Mouse (Mus musculus) macrophage (primary cell): ENCODE data around the gene Tmem135. TPM values are rescaled to one million over a fixed set of nuclear protein-coding genes. Genes with fewer than 3 reads are reported as not detected.
"Not testable (repeated sequence)": the region's sequence is repeated elsewhere in the genome, so short reads cannot be mapped to it uniquely, and the experiment has no call there.

Experiments used
- H3K27ac ChIP-seq: fragments of 350-480 bp; formaldehyde crosslinking; 2 replicates; pipeline ENCODE4 v1.9.0; 2021
- H3K36me3 ChIP-seq: fragments of 350-480 bp; formaldehyde crosslinking; 2 replicates; pipeline ENCODE4 v1.9.0; 2021; ENCODE audit errors: inconsistent target
- H3K4me3 ChIP-seq: fragments of 350-480 bp; formaldehyde crosslinking; 2 replicates; pipeline ENCODE4 v1.9.0; 2021; ENCODE audit errors: inconsistent target
- H3K79me2 ChIP-seq: fragments of 350-480 bp; formaldehyde crosslinking; 2 replicates; pipeline ENCODE4 v1.9.0; 2021; ENCODE audit errors: inconsistent target
- WGBS: methylation state at CpG from one replicate; pipeline ENCODE4 v1.1.7; 2026; ENCODE audit warnings: inconsistent platforms; ENCODE audit not compliant: missing documents; 5-methylcytosine and 5-hydroxymethylcytosine counted together
- polyA plus RNA-seq: library from polyadenylated mRNA; stranded (reverse); fragments of 250-400 nt; gene quantifications from 3 replicates; pipeline ENCODE4 v1.2.4, GENCODE M21; 2018; ENCODE audit warnings: inconsistent platforms

Tmem135 gene
- polyA plus RNA-seq, 1 experiment from 2014 or later, result 30.4 TPM

DNA sequence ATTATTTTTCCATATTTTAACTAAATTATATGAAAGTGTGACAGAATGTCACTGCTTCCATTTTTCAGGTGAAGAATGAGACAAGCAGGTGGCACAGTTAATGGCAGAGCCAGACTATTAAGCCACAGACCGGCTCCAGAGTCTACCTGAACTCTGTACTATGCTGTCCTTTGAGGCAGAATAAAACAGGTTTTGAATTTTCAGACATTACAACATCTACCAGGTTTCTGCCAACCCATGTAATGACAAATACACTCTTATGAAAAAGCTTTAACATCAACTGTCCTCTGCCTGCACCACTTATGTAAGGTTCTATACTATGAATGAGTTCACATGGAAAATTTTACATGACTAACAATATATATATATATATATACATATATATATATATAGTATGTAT lies 100.3 kb downstream of the Tmem135 start:
- Histone ChIP-seq H3K79me2 (peaks cover 34% of the 10 kb centered on the region), H3K36me3 (peaks cover 11% of the 10 kb centered on the region; the same call in 1 of the 2 replicates), H3K4me3 (no peak overlapping the region), H3K27ac (no peak overlapping the region)
- WGBS, result 91% methylated on average over 1 of the region's 1 CpGs

DNA sequence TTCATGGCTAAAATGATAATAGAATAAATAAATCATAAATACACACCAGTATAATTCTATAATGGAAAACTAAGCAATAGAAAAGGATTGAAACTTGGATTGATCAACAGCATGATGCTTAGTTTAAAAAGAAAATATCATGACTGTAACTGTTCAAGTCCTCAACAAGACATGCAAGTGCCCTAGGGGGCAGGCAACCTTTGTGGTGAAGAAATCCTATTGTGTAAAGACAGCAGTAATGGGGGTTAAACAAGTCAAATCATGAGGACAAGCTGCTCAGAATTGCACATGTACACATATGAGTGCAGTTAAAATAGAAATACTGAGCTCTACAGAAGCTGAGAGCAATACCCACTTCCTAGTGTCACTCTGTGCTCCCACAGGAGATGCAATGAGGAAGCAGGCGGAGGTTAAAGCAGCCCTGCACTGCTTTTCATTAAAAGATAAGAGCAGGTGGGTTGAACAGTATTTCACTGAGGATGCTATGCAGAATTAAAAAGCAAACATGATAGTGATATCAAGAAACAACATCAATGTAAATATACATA lies 105.0 kb downstream of the Tmem135 start:
- Histone ChIP-seq H3K36me3 (no peaks in the 10 kb centered on the region), H3K27ac (no peak overlapping the region), H3K79me2 (no peaks in the 10 kb centered on the region; the same call in 1 of the 2 replicates), H3K4me3 (no peak overlapping the region)
- 90% methylated on average over 1 of the region's 1 CpGs for WGBS

DNA sequence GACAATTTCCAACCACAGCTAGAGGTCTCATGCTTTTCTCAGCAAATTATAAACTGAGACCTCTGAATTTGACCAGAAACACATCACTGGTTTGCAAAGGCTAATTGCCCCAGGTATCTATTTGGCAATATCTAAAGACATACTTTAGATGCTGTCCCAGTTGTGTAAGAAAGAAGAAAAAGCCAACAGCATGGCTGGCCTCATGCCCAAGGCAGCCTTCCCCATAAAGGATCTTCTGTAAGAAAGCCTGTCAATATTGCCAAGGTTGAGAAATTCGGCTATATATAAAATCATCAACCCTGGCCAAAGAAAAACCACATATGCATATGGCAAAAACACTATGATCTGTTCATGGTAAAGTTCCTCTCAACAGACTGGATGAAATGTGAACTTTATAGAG lies 107.1 kb downstream of the Tmem135 start:
- no peaks in the 10 kb centered on the region; the same call in 1 of the 2 replicates for H3K79me2 ChIP-seq
- no peak overlapping the region for H3K27ac ChIP-seq
- whole genome bisulfite sequencing, result 33% methylated on average over 1 of the region's 1 CpGs
- H3K4me3 ChIP-seq, result no peak overlapping the region
- no peaks in the 10 kb centered on the region for H3K36me3 ChIP-seq

DNA sequence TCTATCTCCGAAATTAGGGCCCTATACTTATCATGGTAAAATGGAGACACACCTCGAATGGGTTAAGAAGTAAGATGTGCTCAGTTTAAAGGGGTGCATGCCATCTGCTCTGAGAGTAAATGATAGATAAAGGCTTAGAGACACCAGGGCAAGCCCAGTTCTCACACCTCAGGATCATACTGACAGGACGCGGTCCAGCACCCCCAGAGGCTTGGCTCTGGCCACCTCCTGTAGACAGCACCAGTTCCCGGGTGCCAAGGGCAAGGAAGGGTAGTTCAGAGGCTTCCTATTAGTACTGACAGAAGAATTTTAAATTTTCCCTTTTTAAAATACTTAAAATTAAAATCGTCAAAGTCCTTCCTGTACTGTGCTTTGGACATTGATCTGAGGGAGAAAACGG lies 121.4 kb downstream of the Tmem135 start:
- 98% methylated on average over 7 of the region's 7 CpGs for WGBS
- no peaks in the 10 kb centered on the region for H3K36me3 ChIP-seq
- H3K27ac ChIP-seq, result no peak overlapping the region
- H3K79me2 ChIP-seq, result no peaks in the 10 kb centered on the region; the same call in 1 of the 2 replicates
- H3K4me3 ChIP-seq, result no peak overlapping the region

DNA sequence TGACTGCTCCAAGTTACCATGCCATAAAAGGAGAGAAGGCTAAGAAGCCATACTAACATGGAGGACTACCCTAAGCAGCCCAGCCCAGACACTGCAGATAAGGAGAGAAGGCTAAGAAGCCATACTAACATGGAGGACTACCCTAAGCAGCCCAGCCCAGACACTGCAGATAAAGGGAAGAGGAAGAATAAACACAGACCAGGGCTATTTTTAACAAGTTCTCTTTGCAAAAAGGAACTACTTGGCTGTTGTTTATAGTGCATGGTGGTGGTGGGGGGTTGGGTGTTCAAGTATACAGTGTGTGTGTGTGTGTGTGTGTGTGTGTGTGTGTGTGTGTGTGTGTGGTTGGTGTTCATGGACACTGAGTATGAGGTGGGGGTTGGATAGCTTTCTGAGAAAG lies 133.6 kb downstream of the Tmem135 start:
- H3K4me3 ChIP-seq, H3K36me3 ChIP-seq: not testable (repeated sequence)
- H3K79me2 ChIP-seq, result peaks cover 27% of the 10 kb centered on the region
- peak overlapping the region; percentile 52 for H3K27ac ChIP-seq

DNA sequence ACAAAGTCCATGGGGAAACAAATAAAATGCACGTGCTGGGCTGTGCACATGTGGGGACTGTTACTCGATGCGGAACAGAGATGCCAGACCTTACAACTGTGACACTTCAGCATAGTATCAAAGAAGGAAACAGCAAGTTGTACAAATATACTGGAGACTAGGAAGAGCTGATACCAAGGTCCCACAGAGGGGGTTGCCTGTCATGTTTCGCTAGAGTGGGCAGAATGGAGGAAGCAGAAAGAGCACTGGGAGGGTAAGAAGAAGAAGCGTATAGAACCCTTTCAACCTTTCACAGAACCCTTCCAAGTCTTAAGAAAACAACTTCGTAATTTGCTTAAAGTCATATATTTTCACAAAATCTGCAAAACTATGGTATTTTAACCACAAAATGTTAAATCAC lies 134.2 kb downstream of the Tmem135 start:
- peak overlapping the region; percentile 52 for H3K27ac ChIP-seq
- H3K79me2 ChIP-seq, result peaks cover 27% of the 10 kb centered on the region
- H3K4me3 ChIP-seq, result no peak overlapping the region
- H3K36me3 ChIP-seq, result no peaks in the 10 kb centered on the region
- 95% methylated on average over 6 of the region's 6 CpGs for WGBS

DNA sequence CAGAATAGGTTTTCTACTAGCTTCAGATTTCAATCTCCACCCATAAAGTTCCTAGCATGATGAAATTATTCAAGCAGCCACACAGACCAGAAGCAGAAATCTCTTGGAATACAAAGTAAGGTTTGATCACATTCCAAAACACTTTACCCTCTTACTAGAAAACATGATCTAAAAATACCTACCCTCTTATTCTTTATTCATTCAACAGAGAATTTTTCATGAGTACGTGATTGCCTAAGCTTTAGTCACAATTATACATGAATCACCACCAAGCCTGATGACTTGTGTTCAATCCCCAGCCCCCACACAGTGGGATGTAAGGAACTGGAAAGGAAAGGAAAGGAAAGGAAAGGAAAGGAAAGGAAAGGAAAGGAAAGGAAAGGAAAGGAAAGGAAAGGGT lies 136.5 kb downstream of the Tmem135 start:
- WGBS, result 83% methylated on average over 1 of the region's 1 CpGs
- Histone ChIP-seq H3K36me3 (no peaks in the 10 kb centered on the region), H3K27ac (no peak overlapping the region)

DNA sequence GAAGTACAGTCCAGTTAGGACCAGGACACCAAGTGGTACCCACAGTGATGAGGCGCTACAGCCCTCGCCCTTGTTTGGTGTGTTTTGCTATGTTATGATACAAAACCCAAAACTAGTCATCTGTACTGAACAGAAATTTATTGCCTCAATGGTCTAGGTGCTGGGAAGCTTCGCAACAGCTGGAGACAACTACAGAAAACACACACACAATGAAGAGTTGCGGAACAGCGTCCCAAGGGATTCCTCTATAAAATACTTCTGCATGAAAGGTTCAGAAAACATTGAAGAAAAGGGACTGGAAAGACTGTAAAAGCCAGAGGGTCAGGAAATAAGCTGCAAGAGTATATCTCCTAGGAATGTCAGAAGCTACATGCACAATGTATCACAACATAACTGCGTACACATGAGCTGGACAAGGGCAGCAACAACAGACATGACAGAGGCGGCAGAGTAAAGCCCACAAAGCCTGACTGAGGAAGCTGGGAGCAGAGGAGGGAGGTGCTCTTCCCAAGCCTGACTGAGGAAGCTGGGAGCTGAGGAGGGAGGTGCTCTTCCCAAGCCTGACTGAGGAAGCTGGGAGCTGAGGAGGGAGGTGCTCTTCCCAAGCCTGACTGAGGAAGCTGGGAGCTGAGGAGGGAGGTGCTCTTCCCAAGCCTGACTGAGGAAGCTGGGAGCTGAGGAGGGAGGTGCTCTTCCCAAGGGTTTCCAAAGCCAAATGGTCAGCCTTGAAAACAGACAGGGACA lies 137.8 kb downstream of the Tmem135 start:
- H3K27ac ChIP-seq, result no peak overlapping the region
- 90% methylated on average over 7 of the region's 7 CpGs for WGBS
- no peak overlapping the region for H3K4me3 ChIP-seq
- H3K79me2 ChIP-seq, result peaks cover 31% of the 10 kb centered on the region
- no peaks in the 10 kb centered on the region for H3K36me3 ChIP-seq

More for the DNA sequence above, 136.5 kb downstream of the Tmem135 start:
- Histone ChIP-seq H3K4me3 (no peak overlapping the region), H3K79me2 (peaks cover 31% of the 10 kb centered on the region)

DNA sequence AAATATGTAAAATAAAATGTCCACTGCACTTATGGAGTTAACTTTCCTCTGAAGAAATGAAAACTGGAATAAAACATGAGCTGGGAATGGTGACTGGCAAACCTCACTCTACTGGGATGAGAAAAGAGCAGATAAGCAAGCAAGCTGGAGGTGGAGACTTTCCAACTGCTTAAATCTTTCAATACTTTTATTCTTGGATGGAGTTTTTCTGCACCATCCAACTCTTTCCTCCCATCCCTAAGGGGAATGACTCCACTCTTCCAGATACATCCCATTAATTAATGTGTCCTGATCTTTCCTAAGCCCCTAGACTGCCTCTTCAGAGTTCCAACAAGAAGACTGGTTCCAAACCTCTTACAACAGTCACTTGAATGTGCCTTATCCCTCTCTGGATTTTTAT lies 143.1 kb downstream of the Tmem135 start:
- H3K4me3 ChIP-seq, result no peak overlapping the region
- peaks cover 4% of the 10 kb centered on the region; the same call in 1 of the 2 replicates for H3K79me2 ChIP-seq
- H3K27ac ChIP-seq, result no peak overlapping the region
- H3K36me3 ChIP-seq, result no peaks in the 10 kb centered on the region

DNA sequence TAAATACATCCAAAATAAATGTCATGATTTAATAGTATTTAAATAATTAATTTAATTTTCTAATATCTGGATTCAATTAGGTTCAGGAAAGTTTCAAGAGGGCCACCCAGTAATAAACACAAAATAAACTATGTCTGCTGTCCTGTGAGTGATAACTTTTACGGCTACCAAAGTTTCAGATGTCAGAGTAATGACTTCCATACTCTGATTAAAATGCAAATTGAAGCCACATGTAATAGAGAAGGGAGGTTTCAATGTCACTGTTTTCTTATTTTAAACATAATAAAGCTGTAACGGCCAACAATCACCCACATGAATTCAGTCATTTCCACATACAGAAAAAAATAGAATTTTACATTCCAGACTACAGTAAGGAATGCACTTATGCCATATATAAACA lies 145.2 kb downstream of the Tmem135 start:
- WGBS, result 100% methylated on average over 2 of the region's 2 CpGs
- H3K4me3 ChIP-seq, result no peak overlapping the region
- H3K79me2 ChIP-seq, result peaks cover 5% of the 10 kb centered on the region; the same call in 1 of the 2 replicates
- no peak overlapping the region for H3K27ac ChIP-seq
- no peaks in the 10 kb centered on the region for H3K36me3 ChIP-seq

DNA sequence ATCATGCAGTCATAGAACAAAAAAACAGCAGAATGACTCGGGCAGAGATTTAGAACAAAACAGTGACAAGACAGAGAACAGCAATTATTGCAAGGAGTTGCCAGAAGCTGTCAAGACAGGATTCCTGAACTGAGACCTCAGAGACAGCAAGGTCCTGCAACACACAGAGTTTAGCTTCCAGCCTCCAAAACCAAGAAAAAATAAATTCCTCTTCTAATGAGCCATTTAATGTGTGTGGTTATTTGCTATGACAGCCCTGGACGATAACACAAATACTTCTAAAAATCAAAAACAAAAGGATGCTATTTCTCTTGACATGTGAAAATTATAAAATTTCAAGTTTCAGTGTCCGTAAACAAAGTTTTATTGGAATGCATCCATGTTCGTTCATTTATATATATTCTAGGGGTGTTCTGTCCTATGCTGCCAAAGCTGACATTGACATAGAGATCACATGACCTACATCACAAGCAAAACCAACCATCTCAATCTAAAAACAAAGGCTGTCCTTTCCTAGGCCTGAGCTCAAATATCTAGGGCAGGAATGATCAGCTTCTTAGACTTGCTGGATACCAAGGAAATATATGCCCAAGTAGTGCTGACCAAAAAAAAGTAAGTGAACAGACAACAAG lies 146.0 kb downstream of the Tmem135 start:
- no peak overlapping the region for H3K4me3 ChIP-seq
- peaks cover 5% of the 10 kb centered on the region; the same call in 1 of the 2 replicates for H3K79me2 ChIP-seq
- WGBS, result 93% methylated on average over 4 of the region's 4 CpGs
- H3K36me3 ChIP-seq, result no peaks in the 10 kb centered on the region
- no peak overlapping the region for H3K27ac ChIP-seq

DNA sequence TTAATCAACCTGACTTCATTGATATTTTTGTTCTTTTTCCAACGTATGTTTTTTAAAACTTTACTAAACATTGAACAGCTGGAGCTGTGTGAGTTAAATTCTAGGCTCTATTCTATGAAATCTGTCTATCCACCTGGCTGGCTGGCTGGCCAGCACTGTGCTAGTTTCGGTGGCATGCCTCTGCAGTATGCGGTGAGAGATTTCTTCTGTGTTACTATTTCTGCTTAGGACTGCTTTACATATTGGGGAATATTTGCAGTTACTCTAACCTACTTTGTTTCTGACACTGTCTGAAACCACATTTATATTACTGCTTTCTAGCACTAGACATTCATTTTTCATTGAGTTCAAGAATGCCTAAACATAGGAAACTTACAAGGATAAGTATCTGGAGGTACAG lies 150.2 kb downstream of the Tmem135 start:
- Histone ChIP-seq H3K79me2 (peaks cover 33% of the 10 kb centered on the region; the same call in 1 of the 2 replicates), H3K27ac (no peak overlapping the region), H3K36me3 (no peaks in the 10 kb centered on the region), H3K4me3 (no peak overlapping the region)
- 81% methylated on average over 3 of the region's 3 CpGs for WGBS

DNA sequence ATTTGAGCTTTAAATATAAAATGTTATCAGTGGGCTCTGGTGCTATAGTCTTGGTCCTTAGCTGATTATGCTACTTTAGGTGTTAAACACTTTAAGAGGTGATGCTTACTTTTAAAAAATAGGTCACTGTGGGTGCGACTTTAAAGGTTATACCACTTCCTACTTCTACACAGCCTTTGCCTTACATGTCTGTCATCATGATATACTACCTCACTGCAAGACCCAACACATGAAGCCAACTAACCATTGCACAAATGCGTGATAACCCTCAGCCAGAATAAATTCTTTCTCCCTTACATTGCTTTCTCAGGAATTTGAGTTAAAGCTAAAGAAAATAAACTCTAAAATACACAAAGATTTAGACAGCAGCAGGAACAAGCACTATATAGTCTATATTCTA lies 150.7 kb downstream of the Tmem135 start:
- Histone ChIP-seq H3K4me3 (no peak overlapping the region), H3K27ac (no peak overlapping the region), H3K36me3 (no peaks in the 10 kb centered on the region), H3K79me2 (peaks cover 33% of the 10 kb centered on the region; the same call in 1 of the 2 replicates)
- WGBS, result 52% methylated on average over 2 of the region's 2 CpGs

DNA sequence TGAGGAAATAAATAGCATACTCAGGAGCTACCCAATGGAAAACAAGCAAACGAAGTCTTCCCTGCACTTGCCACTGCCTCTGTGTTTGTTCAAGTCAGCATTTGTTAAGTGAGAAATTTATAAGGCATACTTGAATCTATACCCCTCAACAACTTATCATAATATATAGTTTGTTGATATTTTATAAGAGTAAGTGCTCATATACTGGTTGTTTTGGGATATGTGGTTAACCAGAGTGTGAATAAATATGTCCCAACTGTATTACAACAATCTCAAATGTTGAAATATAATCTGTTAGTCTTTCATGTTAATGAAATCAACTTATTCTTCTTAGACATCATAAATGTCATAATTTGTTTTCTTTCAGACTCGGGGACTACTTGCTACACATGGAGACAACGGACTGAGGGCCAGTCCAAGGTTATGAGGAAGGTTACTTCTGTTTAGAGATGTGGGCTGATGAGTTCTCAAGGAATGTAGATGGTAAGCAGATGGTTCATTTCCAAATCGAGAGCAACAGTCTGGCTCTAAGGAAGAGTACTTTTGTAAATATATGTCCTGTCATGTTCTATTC lies 152.1 kb downstream of the Tmem135 start:
- Histone ChIP-seq H3K36me3 (no peaks in the 10 kb centered on the region), H3K79me2 (peaks cover 42% of the 10 kb centered on the region), H3K4me3 (no peak overlapping the region), H3K27ac (no peak overlapping the region)
- WGBS, result 95% methylated on average over 4 of the region's 4 CpGs
